Mouse (Mus musculus) kidney, adult 9 months (tissue): ENCODE results near the gene Ick.
"Not testable (repeated sequence)": the region's sequence is repeated elsewhere in the genome, so short reads cannot be mapped to it uniquely, and the experiment has no call there.

ENCODE experiments used
- DNase-seq: peaks from one replicate; pipeline ENCODE4 v3.0.0; 2022

Ick gene

DNA sequence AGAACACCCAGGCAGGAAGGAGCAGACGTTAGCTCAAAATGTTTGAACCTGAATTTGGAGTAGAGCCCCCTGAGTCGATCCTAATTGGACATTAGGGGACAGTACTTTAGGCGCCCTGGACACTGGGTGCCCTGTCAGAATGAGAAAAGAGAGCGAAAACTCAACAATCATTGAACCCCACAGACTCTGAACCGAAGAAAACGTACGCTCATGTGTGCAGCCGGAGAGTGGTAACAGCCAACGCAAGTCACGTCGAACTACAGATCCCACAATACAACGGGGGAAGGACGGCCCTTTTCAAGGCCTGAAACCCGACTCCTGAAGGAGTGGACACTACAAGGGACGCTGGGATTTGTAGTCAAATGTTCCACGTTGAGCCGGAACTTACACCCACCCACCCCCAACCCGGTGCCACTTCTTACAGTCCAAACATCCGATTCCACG, at the start of gene Ick, which contains the start of gene Fbxo9:
Gene Ick (plus strand): TSS at position 397 of the 444 bp plus-strand sequence.
Gene Fbxo9 (minus strand): TSS at position 270 of the 444 bp plus-strand sequence.
- peak; percentile 96 for DNase-seq

- no peak for DNase-seq
Observed at GRCm38 (mm10) chr9:78059525-78060120, 49.4 kb upstream of the Ick start.

DNA sequence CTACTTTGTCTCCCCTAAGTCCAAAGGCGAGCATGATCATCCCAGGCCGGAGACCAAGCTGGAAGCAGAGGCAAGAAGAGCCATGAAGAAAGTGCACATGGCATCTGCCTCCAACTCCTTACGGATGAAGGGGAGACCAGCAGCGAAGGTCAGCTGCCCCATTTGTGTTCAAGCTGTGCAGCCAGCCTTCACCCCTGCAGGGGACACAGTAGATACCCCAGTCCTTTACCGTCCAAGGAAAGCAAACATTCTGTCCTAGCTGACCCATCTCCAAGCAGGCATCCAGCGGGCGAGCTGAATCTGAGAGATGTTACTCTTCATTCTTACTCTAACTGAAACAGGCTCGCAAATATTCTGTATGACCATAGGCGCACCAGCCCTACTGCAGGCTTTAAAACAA, 46.6 kb upstream of the Ick start:
- no peak for DNase-seq

DNA sequence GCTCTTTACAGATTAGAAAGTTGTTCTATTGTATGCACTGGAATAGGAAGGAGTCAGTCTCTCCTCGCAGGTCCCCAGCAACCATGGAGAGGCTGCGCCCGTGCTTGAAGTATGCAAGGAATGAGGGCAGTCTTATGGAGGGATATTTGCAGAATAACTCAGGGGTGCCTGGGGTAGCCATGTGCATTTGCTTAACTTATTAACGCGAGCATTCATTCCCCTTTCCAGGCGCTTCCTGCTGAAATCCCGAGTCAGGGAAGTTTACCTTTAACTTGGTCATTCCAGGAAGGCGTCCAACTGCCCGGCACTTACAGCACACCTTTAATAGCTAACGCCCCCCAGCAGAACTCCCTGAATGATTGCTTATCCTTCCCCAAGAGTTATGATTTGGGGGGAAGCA, 44.9 kb upstream of the Ick start:
- DNase-seq, result peak; percentile 75

DNA sequence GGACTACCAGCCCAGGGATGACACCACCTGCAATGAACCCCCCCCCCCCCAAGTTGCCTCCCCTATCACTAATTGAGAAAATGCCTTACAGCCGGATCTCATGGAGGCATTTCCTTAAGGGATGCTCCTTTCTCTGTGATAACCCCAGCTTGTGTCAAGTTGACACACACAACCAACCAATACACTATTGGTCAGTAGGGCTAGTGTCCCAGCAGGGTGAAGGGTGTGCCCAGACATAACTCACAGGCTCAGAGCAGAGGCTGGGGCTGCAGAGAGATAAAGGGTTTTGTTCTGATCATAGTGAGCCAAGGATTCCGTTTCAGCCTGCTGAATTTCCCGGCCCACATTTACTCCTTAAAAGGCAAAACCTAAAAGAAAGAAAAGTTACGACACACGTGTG, 38.5 kb upstream of the Ick start:
- DNase-seq, result no peak

GRCm38 (mm10) chr9:78071626-78072025, 37.4 kb upstream of the Ick start:
- DNase-seq, result no peak

- DNase-seq, result not testable (repeated sequence)
Observed at GRCm38 (mm10) chr9:78073291-78073690, 35.7 kb upstream of the Ick start.

DNA sequence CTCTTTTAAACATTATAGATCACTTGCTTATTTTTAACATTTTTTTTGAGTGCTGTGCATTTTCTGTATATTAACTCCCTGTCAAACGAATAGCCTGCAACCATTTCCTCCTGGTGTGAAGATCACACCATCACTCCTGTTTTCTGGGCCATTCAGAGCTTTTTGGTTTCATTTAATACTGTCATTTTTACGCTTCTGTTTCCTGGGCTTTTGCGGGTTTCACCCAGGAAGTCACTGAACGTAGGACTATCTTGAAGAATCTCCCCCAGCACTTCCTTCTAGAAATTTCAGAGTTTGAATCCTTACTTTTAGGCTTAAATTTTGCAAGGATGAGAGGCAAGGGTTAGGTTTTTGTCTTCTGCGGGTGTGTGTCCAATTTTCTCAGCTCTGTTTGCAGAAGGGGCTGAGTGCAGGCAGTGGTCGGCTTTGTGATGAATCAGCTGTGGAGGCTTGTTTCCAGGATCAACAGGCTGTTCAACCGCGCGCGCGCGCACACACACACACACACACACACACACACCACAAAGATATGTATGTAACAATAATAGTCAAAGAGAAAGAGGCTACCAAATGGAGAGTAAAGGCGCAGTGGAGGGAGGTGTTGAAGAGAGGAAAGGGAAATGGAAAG, 35.2 kb upstream of the Ick start:
- DNase-seq, result no peak

DNA sequence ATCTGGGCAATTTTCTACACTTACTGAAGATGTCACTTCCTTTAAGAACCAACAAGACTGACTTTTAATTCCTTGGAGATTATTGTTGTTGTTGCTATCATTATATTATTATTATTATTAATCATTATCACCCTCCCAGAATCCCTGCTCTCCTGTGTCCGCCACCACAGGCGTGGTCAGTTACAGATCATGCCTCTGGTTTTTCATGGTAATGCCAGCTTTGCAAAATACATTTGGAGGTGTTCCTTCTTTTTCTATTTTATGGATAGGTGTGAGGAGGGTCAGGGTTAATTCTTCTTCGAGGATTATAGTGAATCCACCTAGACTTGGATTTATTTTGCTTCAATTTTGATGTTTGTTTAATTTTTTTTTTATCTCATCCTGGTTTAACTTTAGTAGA, 33.7 kb upstream of the Ick start:
- no peak for DNase-seq

DNA sequence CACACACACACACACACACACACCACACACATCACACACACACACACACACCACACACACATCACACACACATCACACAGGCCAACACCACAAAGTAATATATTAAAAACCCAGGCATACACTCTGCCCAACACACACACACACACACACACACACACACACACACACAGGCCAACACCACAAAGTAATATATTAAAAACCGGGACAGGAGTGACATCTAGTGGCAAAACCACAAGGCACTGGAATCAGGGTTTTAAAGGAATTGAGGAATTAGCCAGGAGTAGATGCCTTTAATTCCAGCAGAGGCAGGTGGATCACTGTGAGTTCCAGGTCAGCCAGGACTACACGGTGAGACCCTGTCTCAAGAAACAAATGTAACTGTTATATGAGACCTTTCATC, 30.8 kb upstream of the Ick start:
- peak; percentile 41 for DNase-seq

DNA sequence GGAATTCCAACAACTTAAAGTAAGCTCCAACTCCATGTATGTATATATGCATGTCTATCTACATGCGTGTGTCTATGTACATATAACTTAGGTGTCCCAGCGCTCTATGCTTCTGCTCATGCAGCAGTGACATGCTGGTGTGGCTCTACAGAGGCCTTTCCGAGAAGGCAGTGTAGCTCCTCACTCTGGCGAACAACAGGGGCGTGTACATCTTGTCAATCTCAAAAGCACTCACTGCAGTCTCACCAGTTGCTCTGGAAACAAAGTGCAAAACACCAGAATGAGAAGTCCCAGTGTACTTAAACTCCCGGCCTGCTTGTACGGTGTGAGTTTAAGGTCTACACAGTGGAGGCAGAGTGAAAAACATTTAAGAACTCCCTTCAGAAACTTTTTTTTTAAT, 27.2 kb upstream of the Ick start:
- no peak for DNase-seq

GRCm38 (mm10) chr9:78084341-78084740, 24.7 kb upstream of the Ick start:
- DNase-seq, result no peak

DNA sequence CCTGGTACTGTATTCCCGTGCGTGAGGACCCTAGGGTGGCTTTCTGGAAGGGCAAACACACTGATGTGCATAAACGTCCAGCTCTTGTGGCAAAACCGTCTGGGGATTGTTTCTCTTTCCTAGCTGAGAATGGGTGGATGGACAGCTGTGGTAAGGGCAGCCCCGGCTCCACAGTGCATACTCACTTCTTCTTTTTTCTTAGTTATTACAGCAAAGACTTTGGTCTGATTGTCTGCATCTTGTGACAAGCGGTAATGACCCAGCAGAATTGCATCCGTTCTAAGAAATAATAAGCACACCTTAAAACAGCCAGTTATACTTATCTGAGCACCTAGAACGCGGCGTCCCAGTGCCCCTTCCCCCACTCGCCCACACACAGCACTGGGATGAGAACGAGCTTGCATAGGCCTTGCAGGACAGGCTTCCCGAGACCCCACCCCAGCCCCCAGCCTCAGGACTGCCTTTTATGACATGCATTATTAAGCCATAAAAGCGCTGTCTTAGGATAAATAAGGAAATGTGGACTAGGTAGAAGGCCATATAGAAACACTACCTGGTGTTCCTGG, 23.2 kb upstream of the Ick start:
- no peak for DNase-seq

- peak; percentile 43 for DNase-seq
Observed at GRCm38 (mm10) chr9:78087751-78088150, 21.2 kb upstream of the Ick start.

GRCm38 (mm10) chr9:78088521-78088920, 20.5 kb upstream of the Ick start:
- DNase-seq, result no peak

DNA sequence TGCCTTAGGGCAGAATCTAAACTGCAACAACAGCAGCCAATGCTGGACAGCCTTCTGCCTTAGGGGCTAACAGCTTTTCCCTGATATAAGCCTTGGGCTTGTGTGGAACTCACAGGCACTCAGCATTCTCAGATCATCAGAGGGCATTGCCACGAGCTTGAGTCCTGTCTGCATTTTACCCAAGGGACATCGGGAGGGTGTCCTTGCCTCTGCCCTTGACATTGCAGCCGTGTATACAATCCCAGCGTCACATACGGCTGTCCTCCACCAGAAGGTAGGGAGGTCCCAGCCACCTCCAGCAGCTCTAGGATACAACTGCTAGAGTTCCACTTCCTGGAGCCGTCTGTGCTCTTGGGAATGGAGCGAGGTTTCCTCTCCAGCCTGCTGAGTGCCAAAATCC, 20.0 kb upstream of the Ick start:
- DNase-seq, result no peak

DNA sequence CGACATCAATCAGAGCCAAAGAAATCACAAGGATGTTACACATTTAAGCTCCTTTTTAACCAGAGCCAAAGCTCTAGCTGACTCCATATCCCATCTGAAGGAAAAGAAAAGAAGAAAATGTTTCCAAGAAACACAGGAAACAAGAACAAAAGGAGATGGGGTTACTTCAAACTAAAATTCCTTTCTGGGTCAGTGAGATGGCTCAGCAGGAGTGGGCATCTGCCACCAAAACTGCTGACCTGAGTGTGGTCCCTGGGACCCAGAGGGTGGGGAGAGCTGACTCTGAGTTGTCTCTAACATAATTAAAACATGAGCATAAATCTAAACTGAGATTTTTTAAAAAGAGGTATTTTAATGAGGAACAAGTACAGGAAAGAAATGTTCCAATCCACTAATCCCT, 19.1 kb upstream of the Ick start:
- DNase-seq, result no peak

DNA sequence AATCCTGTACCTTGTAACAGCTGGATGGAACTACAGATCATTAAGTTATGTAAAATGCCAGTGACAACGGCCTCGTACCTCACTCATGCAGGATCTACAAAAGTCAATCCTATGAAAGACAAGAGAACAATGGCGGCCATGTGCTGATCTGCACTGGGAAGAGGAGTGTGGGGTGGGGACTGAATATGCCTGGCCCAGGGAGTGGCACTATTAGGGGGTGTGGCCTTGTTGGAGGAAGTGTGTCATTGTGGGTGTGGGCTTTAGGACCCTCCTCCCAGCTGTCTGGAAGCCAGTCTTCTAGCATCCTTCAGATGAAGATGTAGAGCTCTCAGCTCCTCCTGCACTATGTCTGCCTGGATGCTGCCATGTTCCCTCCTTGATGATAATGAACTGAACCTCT, 18.4 kb upstream of the Ick start:
- DNase-seq, result no peak

- no peak for DNase-seq
Observed at GRCm38 (mm10) chr9:78095686-78096085, 13.3 kb upstream of the Ick start.

- DNase-seq, result no peak
Observed at GRCm38 (mm10) chr9:78096376-78096775, 12.6 kb upstream of the Ick start.

DNA sequence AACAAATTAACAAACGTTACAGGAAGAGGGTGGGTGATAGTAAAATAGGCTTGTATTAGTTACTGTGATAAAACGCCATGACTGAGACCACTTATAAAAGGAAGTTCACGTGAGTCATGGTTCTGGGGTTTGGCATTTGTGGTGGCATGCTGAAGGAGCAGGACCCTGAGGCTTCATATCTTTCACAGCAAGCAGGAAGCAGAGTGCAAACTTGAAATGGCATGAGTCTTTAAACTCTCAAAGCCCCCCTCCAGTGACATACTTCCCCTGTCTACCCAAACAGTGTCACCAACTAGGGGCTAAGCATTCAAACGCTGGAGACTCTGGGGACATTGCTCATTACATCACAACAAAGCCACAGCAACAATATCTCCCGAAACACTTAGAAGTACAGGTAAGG, 8.0 kb upstream of the Ick start:
- no peak for DNase-seq

GRCm38 (mm10) chr9:78101431-78101830, 7.6 kb upstream of the Ick start:
- DNase-seq, result no peak

DNA sequence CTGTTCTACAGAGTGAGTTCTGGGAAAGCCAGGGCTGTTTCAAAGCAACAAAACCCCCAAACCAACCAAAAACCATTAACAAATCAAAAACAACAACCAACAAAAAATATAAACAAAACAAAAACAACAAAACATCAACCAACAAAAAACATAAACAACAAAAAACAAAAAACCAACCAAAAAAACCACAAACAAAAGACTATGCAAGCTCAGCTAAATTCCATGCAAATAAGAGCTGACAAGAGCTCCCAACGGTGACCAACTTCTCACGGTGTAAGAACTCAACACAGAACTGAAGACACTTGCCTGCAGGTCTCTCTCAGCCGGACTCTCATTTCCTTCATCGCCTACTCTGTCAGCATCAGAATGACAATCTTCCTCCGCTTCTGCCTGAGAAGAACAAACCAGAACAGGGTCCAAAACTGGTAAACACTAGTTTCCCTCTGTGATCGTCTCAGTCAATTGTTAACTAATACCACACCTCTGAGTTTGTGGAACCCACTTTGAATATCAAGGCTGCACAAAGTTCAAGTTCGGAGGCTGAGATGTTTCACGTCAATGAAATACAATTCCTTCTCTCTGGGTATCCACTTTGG, 4.9 kb upstream of the Ick start:
- DNase-seq, result peak; percentile 64

- no peak for DNase-seq
Observed at GRCm38 (mm10) chr9:78104973-78105372, 4.0 kb upstream of the Ick start.
